Mouse (Mus musculus) brown adipose tissue, adult 24 weeks (tissue): ENCODE data around the gene Ces1g. TPM values are rescaled to one million over a fixed set of nuclear protein-coding genes. Genes with fewer than 3 reads are reported as not detected.

Source experiments
- H3K27ac ChIP-seq: fragments of 200-500 bp; replicated peaks from 2 replicates; pipeline ENCODE4 v1.5.1; 2012; ENCODE audit warnings: low read depth, mild to moderate bottlenecking, low read length
- H3K4me1 ChIP-seq: fragments of 200-500 bp; 2 replicates; pipeline ENCODE4 v1.6.1; 2012; ENCODE audit warnings: low read length, mixed read lengths; ENCODE audit not compliant: control insufficient read depth, insufficient read depth, insufficient read length
- H3K4me3 ChIP-seq: fragments of 200-500 bp; 2 replicates; pipeline ENCODE4 v1.5.1; 2012; ENCODE audit warnings: low read depth, mild to moderate bottlenecking, low read length, moderate library complexity; ENCODE audit not compliant: insufficient read depth
- polyA plus RNA-seq: library from polyadenylated mRNA; stranded (reverse); fragments of >200 nt; gene quantifications from 2 replicates; pipeline ENCODE4 v1.2.4, GENCODE M21; 2012; ENCODE audit not compliant: missing spikeins, insufficient read depth, insufficient read length

Ces1g gene
- polyA plus RNA-seq, 1 experiment: not detected

- Histone ChIP-seq H3K4me1 (no peaks in the 10 kb centered on the region), H3K4me3 (no peak overlapping the region), H3K27ac (peak overlapping the region; percentile 49)
Observed at GRCm38 (mm10) chr8:93272686-93273085, 64.4 kb downstream of the Ces1g start.

GRCm38 (mm10) chr8:93261436-93261835 is 75.7 kb downstream of the Ces1g start:
- H3K27ac ChIP-seq: peak overlapping the region; percentile 83
- no peaks in the 10 kb centered on the region for H3K4me1 ChIP-seq
- no peak overlapping the region for H3K4me3 ChIP-seq

DNA sequence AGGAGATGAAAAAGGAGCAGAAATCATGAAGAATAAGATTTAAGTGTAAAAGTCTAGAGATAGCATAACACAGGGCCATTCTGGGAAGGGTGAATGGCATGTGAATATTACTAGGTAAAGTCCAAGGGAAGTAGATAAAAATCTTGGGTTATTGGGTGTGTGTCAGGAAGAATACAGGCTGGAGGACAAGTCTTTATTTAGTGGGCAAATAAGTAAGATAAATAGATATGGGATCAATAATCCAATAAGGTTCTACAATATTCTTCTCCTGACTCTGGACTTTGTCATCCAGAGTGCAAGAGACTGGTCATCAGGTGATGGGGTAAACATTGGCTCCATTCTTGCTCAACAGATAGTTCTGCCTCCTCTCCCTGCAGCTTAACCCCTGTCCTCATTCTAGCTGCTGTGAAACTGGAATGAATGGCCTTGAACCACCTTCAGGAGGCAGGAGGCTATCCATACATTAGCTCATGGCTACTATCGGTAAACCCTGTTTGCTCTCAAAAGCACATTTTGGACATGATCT is 84.6 kb downstream of the Ces1g start:
- H3K4me3 ChIP-seq: no peak overlapping the region
- no peak overlapping the region for H3K27ac ChIP-seq
- H3K4me1 ChIP-seq: no peaks in the 10 kb centered on the region

Other genes starting within 250 kb of the Ces1g start
- gene Ces1c, start 206.0 kb downstream of the Ces1g start, polyA plus RNA-seq: 0.75 TPM in 1 of 2 replicates, not detected in the other
- gene Ces1d, start 139.5 kb downstream of the Ces1g start, polyA plus RNA-seq: 911 and 1,049 TPM in 2 replicates
- not detected in 2 replicates for gene Ces1e, start 107.7 kb downstream of the Ces1g start, polyA plus RNA-seq
- 56.1 and 58.5 TPM in 2 replicates for gene Ces1f, start 57.6 kb downstream of the Ces1g start, polyA plus RNA-seq
- gene Ces1h, start 42.4 kb upstream of the Ces1g start, polyA plus RNA-seq: not detected in 2 replicates
- not detected in 2 replicates for gene Ces5a, start 198.5 kb upstream of the Ces1g start, polyA plus RNA-seq